Mouse (Mus musculus): ENCODE results near the gene Olfr287. TPM values are rescaled to one million over a fixed set of nuclear protein-coding genes. Genes with fewer than 3 reads are reported as not detected.

The Olfr287 gene
- total and polyA plus RNA-seq, 2 experiments from 2014 or later, result not detected

DNA sequence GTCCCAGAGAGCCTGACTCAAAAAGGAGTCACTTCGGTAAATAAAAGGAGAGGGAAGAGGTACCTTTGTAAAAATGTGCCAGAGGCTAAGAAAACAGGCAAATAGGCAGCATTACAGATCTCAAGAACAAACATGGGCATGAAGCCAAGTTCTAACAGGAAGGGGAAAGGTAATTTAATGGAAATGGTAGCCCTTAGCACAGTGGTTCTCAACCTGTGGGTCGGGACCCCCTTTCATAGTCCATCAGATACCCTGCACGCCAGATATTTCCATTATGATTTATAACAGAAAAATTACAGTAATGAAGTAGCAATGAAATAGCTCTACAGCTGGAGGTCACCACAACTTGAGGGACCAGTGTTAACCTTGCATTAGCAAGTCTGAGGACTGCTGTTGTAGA is 43.5 kb downstream of the Olfr287 start:
- Histone ChIP-seq H3K4me2 (ENCODE audit: low read depth, low read length) (no peak overlapping the region), H3K4me3 (ENCODE audit: low read depth, low read length) (no peak overlapping the region), H3K4me1 (ENCODE audit: control insufficient read depth, insufficient read depth) (0 out of 2 replicates have a peak, but pooled peaks cover 8% of the 10 kb centered on the region), H3K27ac (ENCODE audit: low read depth) (no peak overlapping the region), H3K36me3 (replicated peaks; ENCODE audit: control insufficient read depth, insufficient read depth, low read length) (no peaks in the 10 kb centered on the region), H3K9me3 (replicated peaks; ENCODE audit: control insufficient read depth, low read length) (no peaks in the 10 kb centered on the region), H3K27me3 (ENCODE audit: control insufficient read depth, insufficient read depth, low read length) (no peaks in the 10 kb centered on the region), H3K9ac (replicated peaks; ENCODE audit: low read depth, low read length) (no peak overlapping the region)
- WGBS, result 66% methylated on average over 3 of the region's 3 CpGs
- no peak for TF ChIP-seq EP300 (IDR thresholded peaks at IDR 0.05; ENCODE audit: low read depth)
- no peak for TF ChIP-seq CTCF (IDR thresholded peaks at IDR 0.05; ENCODE audit: low read depth)
- ATAC-seq (ENCODE audit: insufficient read depth, low read depth), result no peak
- DNase-seq (ENCODE audit: low spot score), result no peak

DNA sequence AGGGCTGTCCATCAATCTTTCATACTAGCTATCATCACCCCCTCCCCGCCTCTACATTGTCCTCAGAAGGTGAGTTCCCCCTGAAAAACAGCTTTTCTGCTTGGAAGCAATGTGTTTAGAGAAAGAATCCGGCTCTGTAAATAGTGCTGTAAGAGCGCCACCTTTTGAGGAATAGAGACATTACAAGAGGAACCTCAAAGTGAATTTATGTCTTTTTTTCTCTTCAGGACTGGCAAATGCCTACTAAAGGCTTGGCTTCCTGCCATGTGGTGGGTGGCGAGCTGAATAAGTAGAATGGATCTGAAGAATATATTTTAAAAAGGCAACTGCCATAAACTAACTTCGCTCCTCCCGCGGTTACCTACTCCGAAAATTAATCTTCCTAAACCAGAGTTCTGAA is 47.0 kb downstream of the Olfr287 start:
- no peak overlapping the region for H3K9ac ChIP-seq (replicated peaks; ENCODE audit: low read depth, low read length)
- H3K4me3 ChIP-seq (ENCODE audit: low read depth, low read length), result no peak overlapping the region
- H3K9me3 ChIP-seq (replicated peaks; ENCODE audit: control insufficient read depth, low read length), result no peaks in the 10 kb centered on the region
- TF ChIP-seq EP300 (IDR thresholded peaks at IDR 0.05; ENCODE audit: low read depth) (no peak), CTCF (IDR thresholded peaks at IDR 0.05; ENCODE audit: low read depth) (peak; percentile 68)
- DNase-seq (ENCODE audit: low spot score), result peak; percentile 55
- H3K36me3 ChIP-seq (replicated peaks; ENCODE audit: control insufficient read depth, insufficient read depth, low read length), result no peaks in the 10 kb centered on the region
- no peak overlapping the region for H3K27ac ChIP-seq (ENCODE audit: low read depth)
- ATAC-seq (ENCODE audit: insufficient read depth, low read depth), result no peak
- no peaks in the 10 kb centered on the region for H3K4me1 ChIP-seq (ENCODE audit: control insufficient read depth, insufficient read depth)
- H3K27me3 ChIP-seq (ENCODE audit: control insufficient read depth, insufficient read depth, low read length), result peaks cover 12% of the 10 kb centered on the region
- H3K4me2 ChIP-seq (ENCODE audit: low read depth, low read length), result no peak overlapping the region
- 41% methylated on average over 8 of the region's 8 CpGs for WGBS

DNA sequence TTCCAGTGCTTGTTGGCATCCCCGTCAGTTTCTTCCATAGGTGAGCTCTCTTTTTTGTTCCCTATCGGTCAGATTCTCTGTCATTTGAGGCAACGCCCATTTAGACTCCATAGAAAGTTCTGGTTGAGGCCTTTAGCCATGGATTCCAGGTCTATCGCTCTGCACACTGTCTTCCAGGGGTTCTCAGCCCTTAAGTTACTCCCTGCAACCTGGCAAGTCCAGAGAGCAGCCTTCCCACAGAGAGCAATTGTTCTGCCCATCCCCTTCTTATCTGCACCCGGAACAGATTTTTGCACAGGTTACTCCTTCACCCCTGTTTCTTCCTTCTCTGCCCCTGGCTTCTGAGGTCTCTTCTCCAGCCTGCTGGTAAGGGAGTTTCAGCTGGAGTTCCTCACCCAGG is 48.7 kb downstream of the Olfr287 start:
- WGBS, result 79% methylated on average over 5 of the region's 5 CpGs
- no peak for ATAC-seq (ENCODE audit: insufficient read depth, low read depth)
- no peaks in the 10 kb centered on the region; the same call in 1 of the 2 replicates for H3K4me1 ChIP-seq (ENCODE audit: control insufficient read depth, insufficient read depth)
- no peaks in the 10 kb centered on the region for H3K36me3 ChIP-seq (replicated peaks; ENCODE audit: control insufficient read depth, insufficient read depth, low read length)
- H3K4me3 ChIP-seq (ENCODE audit: low read depth, low read length), result no peak overlapping the region
- no peak for DNase-seq (ENCODE audit: low spot score)
- TF ChIP-seq CTCF (IDR thresholded peaks at IDR 0.05; ENCODE audit: low read depth) (no peak), EP300 (IDR thresholded peaks at IDR 0.05; ENCODE audit: low read depth) (no peak)
- no peak overlapping the region for H3K4me2 ChIP-seq (ENCODE audit: low read depth, low read length)
- no peak overlapping the region for H3K9ac ChIP-seq (replicated peaks; ENCODE audit: low read depth, low read length)
- H3K9me3 ChIP-seq (replicated peaks; ENCODE audit: control insufficient read depth, low read length), result no peaks in the 10 kb centered on the region
- no peak overlapping the region for H3K27ac ChIP-seq (ENCODE audit: low read depth)
- peaks cover 29% of the 10 kb centered on the region for H3K27me3 ChIP-seq (ENCODE audit: control insufficient read depth, insufficient read depth, low read length)

DNA sequence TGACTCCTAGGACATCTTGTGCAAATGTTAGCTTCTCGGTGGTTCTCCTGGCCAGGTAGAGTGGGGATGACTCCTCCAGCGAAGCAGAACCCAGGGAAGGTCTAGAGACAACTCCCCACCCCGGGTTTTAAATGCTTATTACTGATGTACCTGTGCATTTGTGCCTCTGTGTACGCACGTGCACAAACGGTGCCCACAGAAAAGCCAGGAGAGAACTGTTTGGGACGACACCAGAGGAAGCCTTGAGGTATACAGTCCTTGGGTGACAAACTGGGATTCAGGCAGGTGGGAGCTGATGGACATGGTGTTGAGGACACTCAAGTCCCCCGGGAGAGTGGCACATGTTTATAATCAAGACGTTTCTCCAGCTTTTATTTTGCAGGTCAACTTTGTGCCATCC is 49.9 kb downstream of the Olfr287 start:
- Histone ChIP-seq H3K4me3 (ENCODE audit: low read depth, low read length) (no peak overlapping the region), H3K36me3 (replicated peaks; ENCODE audit: control insufficient read depth, insufficient read depth, low read length) (no peaks in the 10 kb centered on the region), H3K9me3 (replicated peaks; ENCODE audit: control insufficient read depth, low read length) (no peaks in the 10 kb centered on the region), H3K27me3 (ENCODE audit: control insufficient read depth, insufficient read depth, low read length) (peaks cover 37% of the 10 kb centered on the region), H3K4me1 (ENCODE audit: control insufficient read depth, insufficient read depth) (peaks cover 5% of the 10 kb centered on the region), H3K4me2 (ENCODE audit: low read depth, low read length) (no peak overlapping the region), H3K27ac (ENCODE audit: low read depth) (no peak overlapping the region), H3K9ac (replicated peaks; ENCODE audit: low read depth, low read length) (no peak overlapping the region)
- TF ChIP-seq EP300 (IDR thresholded peaks at IDR 0.05; ENCODE audit: low read depth) (no peak), CTCF (IDR thresholded peaks at IDR 0.05; ENCODE audit: low read depth) (no peak)
- 72% methylated on average over 9 of the region's 9 CpGs for WGBS
- ATAC-seq (ENCODE audit: insufficient read depth, low read depth) (no peak), DNase-seq (ENCODE audit: low spot score) (no peak)

DNA sequence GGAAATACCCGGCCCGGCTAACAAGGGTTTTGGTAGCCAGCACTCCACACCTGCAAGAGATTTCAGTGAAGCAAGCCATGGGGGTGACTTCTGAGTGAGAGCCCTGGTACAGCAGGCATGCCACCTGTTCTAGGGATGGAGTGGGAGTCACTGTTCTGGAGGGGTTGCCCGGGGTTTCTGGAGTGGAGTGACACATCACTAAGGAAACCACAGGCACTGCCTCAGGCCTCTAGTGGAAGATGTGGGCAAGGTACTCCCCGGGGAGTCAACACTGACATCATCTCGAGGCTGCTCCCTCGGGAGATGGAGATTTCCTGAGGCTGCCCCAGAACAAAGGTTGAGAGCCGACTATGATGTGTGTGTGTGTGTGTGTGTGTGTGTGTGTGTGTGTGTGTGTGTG is 50.5 kb downstream of the Olfr287 start:
- Histone ChIP-seq H3K36me3 (replicated peaks; ENCODE audit: control insufficient read depth, insufficient read depth, low read length) (no peaks in the 10 kb centered on the region), H3K27ac (ENCODE audit: low read depth) (no peak overlapping the region), H3K4me2 (ENCODE audit: low read depth, low read length) (no peak overlapping the region), H3K9ac (replicated peaks; ENCODE audit: low read depth, low read length) (no peak overlapping the region), H3K27me3 (ENCODE audit: control insufficient read depth, insufficient read depth, low read length) (peaks cover 43% of the 10 kb centered on the region), H3K9me3 (replicated peaks; ENCODE audit: control insufficient read depth, low read length) (no peaks in the 10 kb centered on the region), H3K4me1 (ENCODE audit: control insufficient read depth, insufficient read depth) (peaks cover 5% of the 10 kb centered on the region), H3K4me3 (ENCODE audit: low read depth, low read length) (no peak overlapping the region)
- TF ChIP-seq EP300 (IDR thresholded peaks at IDR 0.05; ENCODE audit: low read depth) (no peak), CTCF (IDR thresholded peaks at IDR 0.05; ENCODE audit: low read depth) (no peak)
- DNase-seq (ENCODE audit: low spot score) (no peak), ATAC-seq (ENCODE audit: insufficient read depth, low read depth) (no peak)
- 37% methylated on average over 7 of the region's 7 CpGs for WGBS

DNA sequence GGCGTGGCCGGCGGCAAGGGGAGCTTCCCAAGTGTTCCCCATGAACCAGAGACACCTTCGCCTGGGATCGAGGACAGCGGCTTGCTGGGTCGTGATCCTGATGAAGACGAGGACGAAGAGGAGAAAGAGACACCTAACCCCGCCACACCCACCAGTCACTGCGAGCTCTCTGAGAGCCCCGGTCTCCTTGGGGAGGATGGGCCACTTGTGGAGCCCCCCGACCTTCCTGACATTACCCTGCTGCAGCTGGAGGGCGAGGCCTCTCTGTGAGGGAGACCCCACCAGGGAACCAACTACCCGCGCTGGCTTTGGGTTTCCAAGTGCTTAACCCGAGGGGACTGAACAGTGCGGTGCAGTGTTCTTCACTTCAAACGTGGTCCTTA is 52.2 kb downstream of the Olfr287 start:
- Histone ChIP-seq H3K9ac (replicated peaks; ENCODE audit: low read depth, low read length) (no peak overlapping the region; the same call in 1 of the 2 replicates), H3K4me1 (ENCODE audit: control insufficient read depth, insufficient read depth) (peaks cover 5% of the 10 kb centered on the region), H3K27ac (ENCODE audit: low read depth) (no peak overlapping the region), H3K36me3 (replicated peaks; ENCODE audit: control insufficient read depth, insufficient read depth, low read length) (no peaks in the 10 kb centered on the region), H3K4me3 (ENCODE audit: low read depth, low read length) (no peak overlapping the region), H3K4me2 (ENCODE audit: low read depth, low read length) (peak overlapping the region; percentile 72), H3K27me3 (ENCODE audit: control insufficient read depth, insufficient read depth, low read length) (peaks cover 44% of the 10 kb centered on the region), H3K9me3 (replicated peaks; ENCODE audit: control insufficient read depth, low read length) (no peaks in the 10 kb centered on the region)
- ATAC-seq (ENCODE audit: insufficient read depth, low read depth), result no peak
- no peak for TF ChIP-seq EP300 (IDR thresholded peaks at IDR 0.05; ENCODE audit: low read depth)
- WGBS, result 17% methylated on average over 19 of the region's 19 CpGs
- DNase-seq (ENCODE audit: low spot score), result no peak

Data from heart, postnatal 0 days (tissue).